Mouse (Mus musculus) E14TG2a.4 (cell line): ENCODE measurements around the gene Ncam1.

Experiments
- CTCF ChIP-seq: conservative IDR thresholded peaks from 2 replicates; pipeline ENCODE4 v1.5.1; 2014; ENCODE audit warnings: low read length
- NANOG ChIP-seq: IDR thresholded peaks from 2 replicates; pipeline ENCODE4 v1.6.1; 2014; ENCODE audit warnings: borderline replicate concordance, low read length, mixed read lengths
- POU5F1 ChIP-seq: IDR thresholded peaks from 2 replicates; pipeline ENCODE4 v1.6.1; 2014; ENCODE audit warnings: low read length, borderline replicate concordance

DNA sequence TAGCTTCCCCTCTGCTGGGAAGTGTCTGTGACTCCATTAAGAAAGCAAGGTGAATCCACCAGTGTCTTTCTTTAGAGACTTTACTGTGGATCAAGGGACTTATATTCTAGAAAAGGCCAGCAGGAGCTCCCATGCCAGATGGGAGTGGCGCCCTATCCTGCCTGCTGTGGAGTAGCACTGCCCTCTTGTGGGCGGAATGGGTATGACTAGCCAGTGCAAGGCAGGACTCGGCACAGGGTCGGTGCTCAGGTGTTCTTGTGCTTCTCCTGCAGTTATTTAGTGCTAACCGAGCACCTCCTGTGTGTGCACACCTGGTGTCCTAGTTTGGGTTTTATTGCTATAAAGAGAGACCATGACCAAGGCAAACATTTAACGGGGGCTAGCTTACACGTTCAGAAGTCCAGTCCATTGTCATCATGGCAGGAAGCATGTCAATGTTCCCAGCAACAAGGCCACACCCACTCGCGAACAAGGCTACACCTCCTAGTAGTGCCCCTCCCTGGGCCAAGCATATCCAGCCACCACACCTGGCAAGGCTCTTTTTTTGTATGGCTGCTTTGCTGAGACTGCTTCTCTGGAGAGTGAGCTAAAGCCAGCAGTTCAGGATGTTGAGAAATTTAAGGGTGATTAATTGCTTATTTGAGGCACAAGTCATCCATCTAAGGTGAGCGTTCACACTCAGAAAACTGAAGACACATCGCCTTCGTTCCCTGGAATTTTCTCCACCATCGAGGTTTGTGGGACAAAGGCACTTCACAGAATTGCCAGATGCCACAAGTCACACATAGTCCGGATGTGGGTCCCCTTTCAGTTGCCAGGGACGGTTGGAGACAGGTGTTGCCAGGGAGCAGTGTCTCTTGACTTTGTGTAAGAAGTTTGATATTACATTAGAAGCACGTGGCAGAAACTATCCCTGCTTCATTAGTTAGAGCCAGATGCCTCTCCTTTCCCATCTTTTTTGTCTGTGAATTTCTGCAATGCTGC, 309.5 kb downstream of the Ncam1 start:
- TF ChIP-seq CTCF: peak; percentile 98
- TF ChIP-seq POU5F1: no peak
- no peak for TF ChIP-seq NANOG
